Mouse (Mus musculus) Patski (cell line): Measurements from ENCODE around the gene Dtnbp1. TPM values are rescaled to one million over a fixed set of nuclear protein-coding genes. Genes with fewer than 3 reads are reported as not detected.

Experiments used
- ATAC-seq: fragments of 100-300 bp; one replicate; pipeline ENCODE4 v1.8.0; 2021
- CTCF ChIA-PET: fragments of 350-600 bp; sonication (Branson Sonifier 250); formaldehyde crosslinking; loops from one replicate; lab custom pipeline; 2022; ENCODE audit warnings: inconsistent platforms; lab: Charles Lee
- POLR2A ChIA-PET: fragments of 350-600 bp; sonication (Branson Sonifier 250); formaldehyde crosslinking; loops from one replicate; lab custom pipeline; 2022; ENCODE audit warnings: antibody characterized with exemption, inconsistent platforms; lab: Charles Lee
- DNase-seq: peaks from one replicate; pipeline ENCODE4 v3.0.0-alpha.2; 2011; ENCODE audit warnings: low read depth, low spot score
- H3K27me3 ChIP-seq: fragments of 371-371 bp; one replicate; pipeline ENCODE4 v1.5.1; 2021
- CTCF ChIP-seq: fragments of 100-300 bp; IDR thresholded peaks from one replicate; pipeline ENCODE4 v1.5.1; 2021
- in situ Hi-C: fragments of 300-500 bp; cut with MboI; formaldehyde crosslinking; loops from 3 replicates; pipeline ENCODE4 v1.11.1; 2018; ENCODE audit warnings: low pct_unique_long_range_greater_than_20kb, mixed read lengths
- polyA plus RNA-seq: library from polyadenylated mRNA; unstranded; gene quantifications from one replicate; pipeline ENCODE4 v1.2.3, GENCODE M21; 2021

Gene Dtnbp1
- polyA plus RNA-seq, 1 experiment from 2014 or later = 155 TPM

- DNase-seq (peak; percentile 75), ATAC-seq (peak; percentile 92)
These were observed 89.1 kb downstream of the Dtnbp1 start for GRCm38 (mm10) chr13:44912851-44913250.

GRCm38 (mm10) chr13:44908790-44909189, 93.2 kb downstream of the Dtnbp1 start:
- H3K27me3 ChIP-seq = no peaks in the 10 kb centered on the region
- ChIA-PET POLR2A (interaction anchor here (0.6 kb wide), 1 partner anchor 27 kb away, joined by 3 read pairs; no protein-coding TSS in a partner anchor), CTCF (interaction anchor here (1.7 kb wide), 2 partner anchors 8 to 18 kb away, joined by 4 to 5 read pairs; no protein-coding TSS in a partner anchor)
- ATAC-seq = no peak
- no peak for TF ChIP-seq CTCF
- in situ Hi-C loops = no loop called here
- DNase-seq = no peak

More at GRCm38 (mm10) chr13:44912851-44913250, 89.1 kb downstream of the Dtnbp1 start:
- in situ Hi-C loops = no loop called here
- H3K27me3 ChIP-seq = no peaks in the 10 kb centered on the region
- ChIA-PET CTCF (interaction anchor here (0.8 kb wide), 1 partner anchor 11 kb away, joined by 3 read pairs; no protein-coding TSS in a partner anchor), POLR2A (no interaction called here)
- no peak for TF ChIP-seq CTCF

DNA sequence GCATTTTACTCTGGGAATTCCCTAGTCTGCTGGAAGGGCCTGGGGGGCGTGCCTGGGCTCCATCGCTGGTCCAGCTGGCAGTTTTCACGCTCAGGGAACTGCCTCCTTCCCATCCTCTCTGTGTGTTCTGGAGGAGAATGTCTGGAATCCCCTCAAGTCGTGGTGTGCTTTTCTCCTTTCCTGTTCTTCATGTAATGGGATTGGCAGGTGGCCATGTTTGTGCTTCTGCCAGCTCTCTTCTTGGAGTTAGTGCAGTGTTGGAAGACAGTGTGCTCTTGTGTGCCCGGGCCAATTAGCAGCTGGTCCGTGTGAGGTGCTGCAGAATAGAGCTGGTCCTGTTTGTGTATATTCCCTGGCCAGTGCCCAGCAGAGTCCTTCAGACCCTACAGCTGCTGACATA, 94.2 kb downstream of the Dtnbp1 start:
- in situ Hi-C loops = no loop called here
- ChIA-PET CTCF (interaction anchor here (0.8 to 1.7 kb wide), 3 partner anchors 9 to 17 kb away, joined by 3 to 5 read pairs (median 4); no protein-coding TSS in a partner anchor), POLR2A (interaction anchor here (1.1 kb wide), 1 partner anchor 11 kb away, joined by 4 read pairs; no protein-coding TSS in a partner anchor)
- DNase-seq (peak; percentile 57), ATAC-seq (peak; percentile 35)
- H3K27me3 ChIP-seq = no peaks in the 10 kb centered on the region
- TF ChIP-seq CTCF = no peak

DNA sequence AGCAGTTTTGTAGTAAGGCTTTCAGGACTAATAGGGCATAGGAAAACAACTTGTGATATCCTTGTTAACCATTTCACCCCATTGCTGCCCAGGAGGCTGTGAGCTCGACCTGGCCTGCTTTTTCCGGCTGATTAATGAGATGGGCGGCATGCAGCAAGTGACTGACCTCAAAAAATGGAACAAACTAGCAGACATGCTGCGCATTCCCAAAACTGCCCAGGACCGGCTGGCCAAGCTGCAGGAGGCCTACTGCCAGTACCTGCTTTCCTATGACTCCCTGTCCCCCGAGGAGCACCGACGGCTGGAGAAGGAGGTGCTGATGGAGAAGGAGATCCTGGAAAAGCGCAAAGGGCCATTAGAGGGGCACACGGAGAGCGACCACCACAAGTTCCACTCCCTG, 95.8 kb downstream of the Dtnbp1 start:
- ATAC-seq (no peak), DNase-seq (no peak)
- POLR2A ChIA-PET = no interaction called here
- CTCF ChIA-PET = interaction anchor here (1.1 kb wide), 1 partner anchor 37 kb away, joined by 3 read pairs; no protein-coding TSS in a partner anchor
- in situ Hi-C loops = no loop called here
- no peaks in the 10 kb centered on the region for H3K27me3 ChIP-seq
- TF ChIP-seq CTCF = no peak

DNA sequence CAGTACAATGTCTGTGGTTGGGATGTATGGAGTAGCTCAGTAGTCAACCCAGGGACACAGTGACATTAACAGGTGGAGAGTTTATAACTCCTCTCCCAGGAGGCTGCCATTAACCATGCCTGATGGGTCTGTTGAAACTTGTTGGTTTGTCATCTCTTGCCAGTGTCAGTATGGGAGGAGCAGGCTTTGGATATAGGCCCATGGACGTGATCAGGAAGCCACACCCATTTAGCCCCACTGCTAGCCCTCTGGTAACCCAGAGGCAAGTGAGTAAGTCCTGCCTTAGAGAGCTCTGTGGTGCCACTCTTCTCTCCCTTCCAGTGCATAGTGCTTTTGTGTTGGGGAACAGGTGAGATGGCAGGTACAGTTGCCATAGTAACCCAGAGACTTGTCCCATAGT, 97.7 kb downstream of the Dtnbp1 start:
- no peak for DNase-seq
- no peak for ATAC-seq
- H3K27me3 ChIP-seq = no peaks in the 10 kb centered on the region
- POLR2A ChIA-PET = no interaction called here
- in situ Hi-C loops = loop anchor here (5.0 kb wide), 1 partner anchor 42 kb away; no protein-coding TSS in a partner anchor
- no peak for TF ChIP-seq CTCF
- CTCF ChIA-PET = interaction anchor here (1.7 kb wide), 1 partner anchor 20 kb away, joined by 3 read pairs; no protein-coding TSS in a partner anchor

- in situ Hi-C loops = loop anchor here (5.0 kb wide), 1 partner anchor 41 kb away; no protein-coding TSS in a partner anchor
- no peak for TF ChIP-seq CTCF
- DNase-seq = no peak
- no peak for ATAC-seq
- CTCF ChIA-PET = interaction anchor here (1.7 kb wide), 1 partner anchor 19 kb away, joined by 3 read pairs; no protein-coding TSS in a partner anchor
- no peaks in the 10 kb centered on the region for H3K27me3 ChIP-seq
- POLR2A ChIA-PET = interaction anchor here (0.6 kb wide), 1 partner anchor 95 kb away, joined by 3 read pairs; no protein-coding TSS in a partner anchor
These were observed 98.5 kb downstream of the Dtnbp1 start for GRCm38 (mm10) chr13:44903416-44903815.

- no peaks in the 10 kb centered on the region for H3K27me3 ChIP-seq
- in situ Hi-C loops = loop anchor here (5.0 kb wide), 1 partner anchor 40 kb away; no protein-coding TSS in a partner anchor
- CTCF ChIA-PET = no interaction called here
- no peak for TF ChIP-seq CTCF
- POLR2A ChIA-PET = no interaction called here
- ATAC-seq = no peak
- DNase-seq = no peak
These were observed 99.6 kb downstream of the Dtnbp1 start for GRCm38 (mm10) chr13:44902299-44902698.

DNA sequence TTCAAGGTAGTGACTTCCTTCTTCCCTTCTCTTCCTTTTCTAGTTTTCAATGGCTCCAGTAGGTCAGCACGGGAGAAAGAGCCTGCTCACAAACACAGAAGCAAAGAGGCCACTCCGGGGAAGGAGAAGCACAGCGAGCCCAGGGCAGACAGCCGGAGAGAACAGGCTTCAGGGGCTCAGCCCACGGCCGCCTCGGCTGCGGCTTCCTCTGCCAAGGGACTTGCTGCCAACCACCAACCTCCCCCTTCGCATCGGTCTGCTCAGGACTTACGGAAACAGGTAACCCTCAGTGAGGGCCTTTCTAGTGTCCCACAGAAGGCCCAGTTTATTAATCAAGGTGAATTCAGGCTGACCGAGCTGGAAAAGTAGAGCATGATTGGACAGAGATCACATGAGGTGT, 105.7 kb downstream of the Dtnbp1 start:
- no peak for ATAC-seq

GRCm38 (mm10) chr13:44891813-44892730, 109.9 kb downstream of the Dtnbp1 start:
- no peak for ATAC-seq
- H3K27me3 ChIP-seq = no peaks in the 10 kb centered on the region
- ChIA-PET POLR2A (interaction anchor here (0.8 kb wide), 1 partner anchor 74 kb away, joined by 3 read pairs; no protein-coding TSS in a partner anchor), CTCF (interaction anchor here (1.8 kb wide), 1 partner anchor 16 kb away, joined by 5 read pairs; no protein-coding TSS in a partner anchor)
- in situ Hi-C loops = no loop called here
- TF ChIP-seq CTCF = no peak
- no peak for DNase-seq

More for the DNA sequence above, 105.7 kb downstream of the Dtnbp1 start:
- no peaks in the 10 kb centered on the region for H3K27me3 ChIP-seq
- DNase-seq = no peak
- ChIA-PET POLR2A (no interaction called here), CTCF (no interaction called here)
- in situ Hi-C loops = no loop called here
- no peak for TF ChIP-seq CTCF

GRCm38 (mm10) chr13:44890612-44891011, 111.3 kb downstream of the Dtnbp1 start:
- ATAC-seq (no peak), DNase-seq (no peak)
- no peak for TF ChIP-seq CTCF
- ChIA-PET CTCF (interaction anchor here (1.8 kb wide), 1 partner anchor 17 kb away, joined by 5 read pairs; no protein-coding TSS in a partner anchor), POLR2A (interaction anchor here (0.7 kb wide), 1 partner anchor 56 kb away, joined by 4 read pairs; no protein-coding TSS in a partner anchor)
- no peaks in the 10 kb centered on the region for H3K27me3 ChIP-seq
- in situ Hi-C loops = no loop called here
